Mouse (Mus musculus): ENCODE data around the gene Itih2.

DNA sequence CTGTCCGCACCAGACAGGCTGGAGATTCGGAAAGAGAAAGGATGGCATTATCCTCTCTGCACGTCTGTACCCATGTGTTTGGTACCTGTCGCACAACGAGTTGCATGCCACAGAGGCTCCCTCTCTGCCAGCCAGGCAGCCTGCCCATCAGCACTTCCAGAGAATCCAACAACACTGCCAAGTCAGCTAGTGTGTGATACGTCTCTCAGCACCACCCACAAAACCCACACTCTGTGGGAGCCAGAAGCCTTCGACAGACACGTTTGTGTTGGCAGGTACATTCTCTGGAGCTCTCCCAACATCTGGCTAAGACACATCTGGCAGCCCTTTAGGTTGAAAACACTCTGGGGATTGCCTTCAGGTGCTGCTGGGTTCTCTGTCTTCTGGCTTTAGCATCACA lies 16.0 kb upstream of the Itih2 start:
- no peak for TF ChIP-seq CTCF (IDR thresholded peaks at IDR 0.05; ENCODE audit: insufficient read depth, low read length)
- no peak for TF ChIP-seq POLR2A (IDR thresholded peaks at IDR 0.05; ENCODE audit: borderline replicate concordance, extremely low read depth, low read depth, low read length)
